Mouse (Mus musculus) limb, embryonic 15.5 days (tissue): ENCODE measurements around the gene Pitpna. TPM values are rescaled to one million over a fixed set of nuclear protein-coding genes. Genes with fewer than 3 reads are reported as not detected.

Experiments
- ATAC-seq: fragments of 200-750 bp; cut with Nextera tagmentation; 2 replicates; pipeline ENCODE4 v1.8.0; 2017; ENCODE audit warnings: low read depth, moderate TSS enrichment; ENCODE audit not compliant: insufficient number of reproducible peaks, low FRiP score, low TSS enrichment
- H3K27ac ChIP-seq: fragments of 300-500 bp; sonication (generic); 2 replicates; pipeline ENCODE4 v1.5.1; 2015; ENCODE audit warnings: moderate library complexity, mild to moderate bottlenecking, inconsistent platforms
- H3K27me3 ChIP-seq: fragments of 300-500 bp; sonication (generic); 2 replicates; pipeline ENCODE4 v1.6.1; 2015; ENCODE audit warnings: inconsistent platforms
- H3K36me3 ChIP-seq: fragments of 300-500 bp; sonication (generic); 2 replicates; pipeline ENCODE4 v1.6.1; 2015; ENCODE audit warnings: inconsistent platforms
- H3K4me1 ChIP-seq: fragments of 300-500 bp; sonication (generic); 2 replicates; pipeline ENCODE4 v1.6.1; 2015; ENCODE audit warnings: inconsistent platforms
- H3K4me2 ChIP-seq: fragments of 300-500 bp; sonication (generic); 2 replicates; pipeline ENCODE4 v1.6.1; 2015; ENCODE audit warnings: mild to moderate bottlenecking, inconsistent platforms
- H3K4me3 ChIP-seq: fragments of 300-500 bp; sonication (generic); 2 replicates; pipeline ENCODE4 v1.5.1; 2015; ENCODE audit warnings: mild to moderate bottlenecking, inconsistent platforms
- H3K9ac ChIP-seq: fragments of 300-500 bp; sonication (generic); 2 replicates; pipeline ENCODE4 v1.6.1; 2015; ENCODE audit warnings: inconsistent platforms
- H3K9me3 ChIP-seq: fragments of 300-500 bp; sonication (generic); 2 replicates; pipeline ENCODE4 v1.6.1; 2016; ENCODE audit warnings: inconsistent platforms
- WGBS: fragments of 180-500 bp; shearing (Covaris S2); methylation state at CpG from one replicate; pipeline ENCODE4 v1.1.7; 2015; 5-methylcytosine and 5-hydroxymethylcytosine counted together
- polyA plus RNA-seq: library from polyadenylated mRNA; unstranded; fragments of >200 nt; fragmentation: Nextera tagmentation; extraction: Ambion mirVana; gene quantifications from 2 replicates; pipeline ENCODE4 v1.2.1, GENCODE M21; 2015

Gene Pitpna
- polyA plus RNA-seq, 1 experiment from 2014 or later: 65.4 TPM

GRCm38 (mm10) chr11:75578609-75579008 is 9.3 kb upstream of the Pitpna start:
- Histone ChIP-seq H3K4me1 (no peaks in the 10 kb centered on the region), H3K9ac (no peak overlapping the region), H3K27ac (no peak overlapping the region), H3K4me2 (no peak overlapping the region), H3K27me3 (no peaks in the 10 kb centered on the region), H3K36me3 (no peaks in the 10 kb centered on the region), H3K9me3 (no peaks in the 10 kb centered on the region), H3K4me3 (no peak overlapping the region)
- ATAC-seq: no peak
- WGBS: 66% methylated on average over 5 of the region's 5 CpGs

- ATAC-seq: no peak
- H3K9me3 ChIP-seq: no peaks in the 10 kb centered on the region
- no peak overlapping the region for H3K9ac ChIP-seq
- no peak overlapping the region for H3K27ac ChIP-seq
- H3K4me1 ChIP-seq: no peaks in the 10 kb centered on the region
- H3K4me3 ChIP-seq: no peak overlapping the region
- no peak overlapping the region for H3K4me2 ChIP-seq
- H3K27me3 ChIP-seq: no peaks in the 10 kb centered on the region
- WGBS: 96% methylated on average over 7 of the region's 7 CpGs
- H3K36me3 ChIP-seq: no peaks in the 10 kb centered on the region
Measured at GRCm38 (mm10) chr11:75581495-75582149, 6.3 kb upstream of the Pitpna start.

GRCm38 (mm10) chr11:75583521-75583920 is 4.4 kb upstream of the Pitpna start:
- Histone ChIP-seq H3K4me3 (no peak overlapping the region), H3K36me3 (no peaks in the 10 kb centered on the region), H3K27me3 (no peaks in the 10 kb centered on the region), H3K4me2 (no peak overlapping the region), H3K4me1 (peaks cover under 1% of the 10 kb centered on the region; the same call in 1 of the 2 replicates), H3K9ac (no peak overlapping the region), H3K9me3 (no peaks in the 10 kb centered on the region), H3K27ac (no peak overlapping the region)
- 67% methylated on average over 2 of the region's 2 CpGs for WGBS
- ATAC-seq: no peak

- Histone ChIP-seq H3K4me1 (peaks cover 15% of the 10 kb centered on the region), H3K27me3 (no peaks in the 10 kb centered on the region), H3K4me3 (no peak overlapping the region), H3K36me3 (no peaks in the 10 kb centered on the region), H3K27ac (no peak overlapping the region), H3K9ac (no peak overlapping the region), H3K4me2 (no peak overlapping the region), H3K9me3 (no peaks in the 10 kb centered on the region)
- no peak for ATAC-seq
- 69% methylated on average over 4 of the region's 4 CpGs for WGBS
Measured at GRCm38 (mm10) chr11:75585061-75585460, 2.8 kb upstream of the Pitpna start.

GRCm38 (mm10) chr11:75585978-75586377 is 1.9 kb upstream of the Pitpna start:
- H3K4me2 ChIP-seq: no peak overlapping the region
- no peaks in the 10 kb centered on the region for H3K36me3 ChIP-seq
- no peak for ATAC-seq
- no peaks in the 10 kb centered on the region for H3K9me3 ChIP-seq
- H3K27ac ChIP-seq: no peak overlapping the region
- H3K4me1 ChIP-seq: peaks cover 17% of the 10 kb centered on the region
- H3K9ac ChIP-seq: no peak overlapping the region
- no peaks in the 10 kb centered on the region for H3K27me3 ChIP-seq
- H3K4me3 ChIP-seq: no peak overlapping the region
- 77% methylated on average over 5 of the region's 5 CpGs for WGBS

- WGBS: 80% methylated on average over 5 of the region's 5 CpGs
- H3K9ac ChIP-seq: no peak overlapping the region
- H3K4me2 ChIP-seq: no peak overlapping the region
- no peaks in the 10 kb centered on the region for H3K27me3 ChIP-seq
- peaks cover 7% of the 10 kb centered on the region for H3K36me3 ChIP-seq
- H3K4me3 ChIP-seq: no peak overlapping the region
- ATAC-seq: no peak
- H3K27ac ChIP-seq: no peak overlapping the region
- peaks cover 17% of the 10 kb centered on the region for H3K4me1 ChIP-seq
- no peaks in the 10 kb centered on the region for H3K9me3 ChIP-seq
Measured at GRCm38 (mm10) chr11:75586963-75587362, 934 bp upstream of the Pitpna start.

- peak overlapping the region; percentile 97 for H3K9ac ChIP-seq
- H3K4me2 ChIP-seq: peak overlapping the region; percentile 88
- H3K9me3 ChIP-seq: no peaks in the 10 kb centered on the region
- peak overlapping the region; percentile 83 for H3K27ac ChIP-seq
- ATAC-seq: peak; percentile 69
- no peaks in the 10 kb centered on the region for H3K27me3 ChIP-seq
- H3K4me3 ChIP-seq: peak overlapping the region; percentile 94
- 1% methylated on average over 37 of the region's 37 CpGs for WGBS
- H3K4me1 ChIP-seq: peaks cover 17% of the 10 kb centered on the region
- peaks cover 21% of the 10 kb centered on the region for H3K36me3 ChIP-seq
Measured at GRCm38 (mm10) chr11:75588285-75588941, 516 bp downstream of the Pitpna start.

GRCm38 (mm10) chr11:75592612-75593011 is 4.7 kb downstream of the Pitpna start:
- H3K36me3 ChIP-seq: peaks cover 60% of the 10 kb centered on the region
- peaks cover 17% of the 10 kb centered on the region for H3K4me1 ChIP-seq
- no peak overlapping the region for H3K4me2 ChIP-seq
- H3K27ac ChIP-seq: no peak overlapping the region
- H3K9me3 ChIP-seq: no peaks in the 10 kb centered on the region
- no peaks in the 10 kb centered on the region for H3K27me3 ChIP-seq
- WGBS: 75% methylated on average over 5 of the region's 5 CpGs
- no peak for ATAC-seq
- H3K4me3 ChIP-seq: no peak overlapping the region
- no peak overlapping the region for H3K9ac ChIP-seq

- H3K9ac ChIP-seq: no peak overlapping the region
- WGBS: 84% methylated on average over 9 of the region's 9 CpGs
Measured at GRCm38 (mm10) chr11:75594431-75594830, 6.5 kb downstream of the Pitpna start.

GRCm38 (mm10) chr11:75595404-75595803 is 7.5 kb downstream of the Pitpna start:
- H3K4me3 ChIP-seq: no peak overlapping the region
- no peak overlapping the region for H3K27ac ChIP-seq
- 66% methylated on average over 2 of the region's 2 CpGs for WGBS
- H3K4me2 ChIP-seq: no peak overlapping the region
- H3K9me3 ChIP-seq: no peaks in the 10 kb centered on the region
- no peaks in the 10 kb centered on the region for H3K27me3 ChIP-seq
- ATAC-seq: no peak
- no peaks in the 10 kb centered on the region for H3K4me1 ChIP-seq
- no peak overlapping the region for H3K9ac ChIP-seq
- H3K36me3 ChIP-seq: peaks cover 81% of the 10 kb centered on the region

More at GRCm38 (mm10) chr11:75594431-75594830, 6.5 kb downstream of the Pitpna start:
- Histone ChIP-seq H3K36me3 (peaks cover 76% of the 10 kb centered on the region), H3K9me3 (no peaks in the 10 kb centered on the region), H3K27me3 (no peaks in the 10 kb centered on the region), H3K4me1 (peaks cover 8% of the 10 kb centered on the region), H3K4me3 (no peak overlapping the region), H3K27ac (no peak overlapping the region), H3K4me2 (no peak overlapping the region)
- no peak for ATAC-seq

- Histone ChIP-seq H3K4me1 (no peaks in the 10 kb centered on the region), H3K27ac (no peak overlapping the region), H3K36me3 (peaks cover 85% of the 10 kb centered on the region), H3K9ac (no peak overlapping the region), H3K4me2 (no peak overlapping the region), H3K27me3 (no peaks in the 10 kb centered on the region), H3K9me3 (no peaks in the 10 kb centered on the region), H3K4me3 (no peak overlapping the region)
- WGBS: 82% methylated on average over 7 of the region's 7 CpGs
- ATAC-seq: no peak
Measured at GRCm38 (mm10) chr11:75595816-75596215, 7.9 kb downstream of the Pitpna start.

- no peaks in the 10 kb centered on the region for H3K9me3 ChIP-seq
- WGBS: 78% methylated on average over 3 of the region's 3 CpGs
- H3K27ac ChIP-seq: no peak overlapping the region
- no peaks in the 10 kb centered on the region for H3K4me1 ChIP-seq
- no peaks in the 10 kb centered on the region for H3K27me3 ChIP-seq
- H3K4me2 ChIP-seq: no peak overlapping the region
- peaks cover 90% of the 10 kb centered on the region for H3K36me3 ChIP-seq
- no peak overlapping the region for H3K9ac ChIP-seq
- H3K4me3 ChIP-seq: no peak overlapping the region
- no peak for ATAC-seq
Measured at GRCm38 (mm10) chr11:75596726-75597255, 8.9 kb downstream of the Pitpna start.
